Mouse (Mus musculus): Measurements from ENCODE around the gene Rap1b.
A peak's percentile ranks its signal among the peaks of the same experiment; 100 is the strongest.
"Not testable (repeated sequence)": the region's sequence is repeated elsewhere in the genome, so short reads cannot be mapped to it uniquely, and the experiment has no call there.

Gene Rap1b

GRCm38 (mm10) chr10:117845597-117846259, at the start of gene Rap1b:
Gene Rap1b, minus strand, starts transcription at chr10:117846035.
- DNase-seq (ENCODE audit: low read depth, low spot score): peak; percentile 85

DNA sequence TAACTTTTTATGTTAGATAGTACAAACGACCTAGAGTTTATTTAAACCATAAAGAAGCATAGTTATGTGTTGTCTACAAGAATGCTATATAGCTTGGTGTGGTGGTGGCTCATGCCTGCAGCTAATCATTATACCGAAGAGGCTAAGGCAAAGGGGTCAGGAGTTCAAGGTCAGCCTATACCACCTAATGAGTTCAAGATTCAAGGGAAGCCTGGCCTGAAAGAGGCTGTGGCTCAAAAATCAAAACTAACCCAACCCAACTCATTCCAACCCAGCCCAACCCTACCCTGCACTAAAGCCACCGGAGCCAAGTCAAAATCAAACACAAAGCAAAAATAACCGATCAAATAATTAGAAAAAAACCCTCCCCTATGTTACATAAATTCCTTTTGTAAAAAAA, 49.4 kb upstream of the Rap1b start:
- no peak for DNase-seq (ENCODE audit: low read depth, low spot score)

DNA sequence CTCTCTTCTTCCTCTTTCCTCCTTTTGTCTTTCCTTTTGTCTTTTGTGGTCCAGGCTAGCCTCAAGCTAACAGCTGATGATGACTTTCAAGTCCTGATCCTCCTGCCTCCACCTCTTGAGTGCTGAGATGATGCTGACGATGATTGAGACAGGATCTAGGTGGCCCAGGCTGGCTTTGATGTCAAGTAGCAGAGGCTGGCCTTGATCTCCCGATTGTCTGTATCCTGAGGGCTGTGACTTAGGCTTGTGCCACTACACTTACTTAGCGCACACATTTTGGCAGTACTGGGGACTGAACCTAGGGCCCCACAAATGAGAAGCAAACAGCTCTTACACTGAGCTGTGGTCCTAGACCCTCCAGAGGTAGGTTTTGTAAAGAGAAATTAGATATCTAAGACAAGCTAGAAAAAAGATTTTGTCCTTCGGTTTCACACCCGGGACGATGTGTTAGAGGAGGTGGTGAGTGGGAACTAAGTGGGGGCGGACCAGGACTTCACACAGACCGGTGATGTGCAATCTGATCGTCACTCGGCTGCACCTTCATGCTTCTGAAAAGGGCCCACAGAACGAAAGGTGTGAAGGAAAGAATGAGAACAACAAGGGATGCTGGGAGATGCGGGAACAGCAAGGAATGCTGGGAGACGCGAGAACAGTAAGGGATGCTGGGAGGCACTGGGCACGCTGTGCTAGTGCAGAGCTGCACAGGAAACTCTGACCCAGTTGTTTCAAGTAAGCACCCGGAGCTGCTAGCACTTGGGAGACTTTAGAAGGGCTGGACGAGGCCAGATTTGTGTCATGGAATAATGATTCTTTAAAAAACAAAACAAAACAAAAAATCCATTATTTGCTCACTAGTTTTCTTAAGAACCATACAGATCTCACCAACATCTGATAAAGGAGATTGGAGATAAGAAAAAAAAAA, 48.5 kb upstream of the Rap1b start:
- DNase-seq (ENCODE audit: low read depth, low spot score): no peak

GRCm38 (mm10) chr10:117893128-117893527, 47.3 kb upstream of the Rap1b start:
- not testable (repeated sequence) for DNase-seq (ENCODE audit: low read depth, low spot score)

DNA sequence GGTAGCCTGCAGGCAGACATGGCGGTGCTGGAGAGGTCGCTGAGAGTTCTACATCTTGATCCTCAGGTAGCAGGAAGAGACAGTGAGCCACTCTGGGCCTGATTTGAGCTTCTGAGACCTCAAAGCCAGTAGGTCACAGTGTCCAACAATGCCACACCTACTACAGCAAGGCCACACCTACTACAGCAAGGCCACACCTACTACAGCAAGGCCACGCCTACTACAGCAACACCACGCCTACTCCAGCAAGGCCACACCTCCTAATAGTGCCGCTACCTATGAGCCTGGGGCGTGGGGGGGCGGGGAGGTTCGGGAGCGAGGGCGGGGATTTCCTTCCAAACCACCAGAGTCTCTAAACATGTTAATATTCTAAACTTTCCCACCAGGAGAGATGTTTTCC, 45.5 kb upstream of the Rap1b start:
- no peak for DNase-seq (ENCODE audit: low read depth, low spot score)

- no peak for DNase-seq (ENCODE audit: low read depth, low spot score)
Observed at GRCm38 (mm10) chr10:117888822-117889221, 43.0 kb upstream of the Rap1b start.

GRCm38 (mm10) chr10:117885358-117885757, 39.5 kb upstream of the Rap1b start:
- DNase-seq (ENCODE audit: low read depth, low spot score): no peak

GRCm38 (mm10) chr10:117884760-117885159, 38.9 kb upstream of the Rap1b start:
- no peak for DNase-seq (ENCODE audit: low read depth, low spot score)

DNA sequence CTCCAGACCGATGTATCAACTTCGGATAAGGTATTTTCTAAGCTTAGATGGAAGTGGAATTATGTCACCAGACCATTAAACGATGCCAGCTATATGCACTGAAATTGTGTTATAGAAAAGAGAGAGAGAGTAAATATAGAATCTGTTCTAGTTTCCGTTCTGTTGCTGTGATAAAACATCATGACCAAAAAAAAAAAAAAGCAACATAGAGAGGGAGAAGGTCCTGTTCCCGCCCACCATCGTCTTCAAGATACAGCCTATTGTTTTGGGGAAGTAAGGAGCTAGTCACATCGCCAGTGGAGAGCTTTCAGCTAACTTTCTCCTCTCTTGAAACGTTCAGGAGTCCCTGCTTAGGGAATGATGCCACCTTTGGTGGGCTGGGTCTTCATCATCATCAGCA, 37.6 kb upstream of the Rap1b start:
- no peak for DNase-seq (ENCODE audit: low read depth, low spot score)

DNA sequence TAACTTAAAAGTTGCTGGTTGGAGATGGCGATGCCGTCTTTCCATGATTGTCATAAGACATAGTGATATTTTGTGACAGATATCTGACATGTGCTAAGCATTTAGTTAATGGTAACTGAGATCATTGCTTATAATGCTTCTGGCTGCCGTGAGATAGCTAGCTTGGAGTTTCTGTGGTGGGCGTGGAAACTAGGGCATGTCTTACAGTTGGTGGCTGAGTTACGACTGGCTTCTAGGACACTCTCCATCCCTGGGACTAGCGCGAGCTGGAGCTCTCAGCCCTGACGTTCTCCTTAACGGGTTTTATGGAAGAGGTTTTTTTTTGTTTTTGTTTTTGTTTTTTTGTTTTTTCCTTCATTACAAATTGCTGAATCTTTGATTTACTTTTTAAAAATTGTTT, 32.8 kb upstream of the Rap1b start:
- DNase-seq (ENCODE audit: low read depth, low spot score): no peak

DNA sequence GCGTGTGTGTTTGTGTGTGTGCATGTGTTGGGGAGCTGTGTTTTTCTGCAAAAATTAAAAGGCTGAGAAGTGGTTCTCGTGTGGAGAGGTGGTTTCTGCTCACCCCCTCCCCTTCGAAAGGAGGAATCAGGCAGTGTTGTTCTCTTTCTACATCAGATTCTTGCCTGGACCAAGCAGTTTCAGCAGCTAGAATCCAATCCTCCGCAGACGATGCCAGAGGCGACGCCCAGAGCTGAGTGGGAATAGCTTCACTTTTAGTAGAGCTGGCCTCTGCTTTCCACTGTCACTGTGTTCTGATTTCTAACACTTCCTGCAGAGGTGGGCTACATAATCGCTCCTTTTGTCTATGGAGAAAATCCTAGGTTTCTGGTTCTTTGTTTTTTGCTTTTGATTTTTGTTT, 31.0 kb upstream of the Rap1b start:
- DNase-seq (ENCODE audit: low read depth, low spot score): no peak

DNA sequence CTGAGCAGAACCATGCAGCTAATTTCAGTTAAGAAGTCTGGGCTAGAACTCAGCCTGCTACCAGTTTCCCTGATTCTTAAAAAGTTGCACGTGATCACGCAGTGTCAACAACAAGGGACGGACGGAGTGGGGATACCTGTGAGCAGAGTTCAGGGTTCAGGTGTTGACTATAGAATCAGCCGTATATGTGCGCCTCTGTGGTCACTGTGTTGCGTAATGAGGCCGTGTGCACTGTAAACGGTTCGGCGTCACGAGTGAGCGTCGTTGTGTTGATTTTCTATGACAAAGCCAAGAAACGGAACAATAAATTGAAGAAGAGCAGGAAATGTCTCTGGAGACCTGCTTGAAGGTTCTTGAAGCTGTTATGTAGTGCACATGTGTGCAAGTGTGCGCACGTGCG, 30.6 kb upstream of the Rap1b start:
- no peak for DNase-seq (ENCODE audit: low read depth, low spot score)

DNA sequence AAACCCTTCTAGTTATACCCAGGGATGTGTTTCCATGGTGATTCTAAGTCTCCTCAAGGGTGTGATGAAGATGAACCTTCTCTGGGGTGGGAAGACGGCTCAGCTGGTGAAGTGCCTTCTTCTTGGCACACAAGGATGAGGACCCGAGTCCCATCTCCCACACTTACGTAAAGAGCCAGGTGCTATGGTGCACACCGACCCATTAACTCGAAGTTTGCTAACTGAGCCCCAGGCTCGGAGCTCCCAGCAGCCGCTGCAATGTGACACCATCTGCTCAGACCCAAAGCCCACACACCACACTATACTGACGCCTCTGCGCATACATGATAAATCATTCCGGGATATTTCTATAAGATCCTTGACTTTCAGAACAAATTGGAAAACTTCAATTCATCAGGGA, 29.1 kb upstream of the Rap1b start:
- no peak for DNase-seq (ENCODE audit: low read depth, low spot score)

DNA sequence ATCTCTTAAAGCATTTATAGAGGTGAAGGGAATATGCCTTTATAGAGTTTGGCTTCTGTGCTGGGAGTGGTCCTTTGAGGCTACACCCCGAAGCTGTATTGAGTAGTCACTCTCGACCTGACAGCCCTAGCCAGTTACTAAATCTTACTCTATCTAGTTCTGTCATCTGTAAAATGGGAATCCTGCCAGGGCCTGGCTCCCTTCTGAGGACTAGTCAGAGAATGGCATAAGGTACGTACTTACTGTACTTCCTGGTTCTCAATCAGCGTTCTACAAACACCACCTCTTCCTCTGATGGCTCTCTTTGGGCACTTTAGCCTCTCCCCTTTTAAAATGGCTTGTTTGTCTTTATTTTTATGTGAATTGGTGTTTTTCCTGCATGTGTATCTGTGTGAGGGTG, 28.1 kb upstream of the Rap1b start:
- DNase-seq (ENCODE audit: low read depth, low spot score): no peak

GRCm38 (mm10) chr10:117872468-117872867, 26.6 kb upstream of the Rap1b start:
- DNase-seq (ENCODE audit: low read depth, low spot score): no peak

- no peak for DNase-seq (ENCODE audit: low read depth, low spot score)
Observed at GRCm38 (mm10) chr10:117867301-117867700, 21.5 kb upstream of the Rap1b start.

DNA sequence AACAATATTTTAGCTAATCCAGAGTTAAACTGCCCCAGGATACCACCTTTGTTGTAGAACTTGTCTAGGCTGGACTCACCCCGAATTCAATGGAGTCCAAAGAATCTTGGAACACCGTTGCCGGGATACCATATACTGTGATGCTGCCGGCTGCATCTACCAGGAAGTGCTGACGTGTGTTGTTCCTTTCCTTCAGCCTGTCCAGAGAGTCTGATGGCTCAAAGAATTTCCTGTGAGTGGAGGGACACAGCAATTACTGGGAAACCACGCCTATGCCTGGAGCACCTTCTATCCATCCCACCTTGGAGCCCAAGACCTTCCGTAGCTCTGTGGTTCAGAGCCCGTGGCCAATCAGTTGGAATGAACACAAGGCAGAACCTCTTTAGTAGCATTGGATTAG, 20.8 kb upstream of the Rap1b start:
- no peak for DNase-seq (ENCODE audit: low read depth, low spot score)

DNA sequence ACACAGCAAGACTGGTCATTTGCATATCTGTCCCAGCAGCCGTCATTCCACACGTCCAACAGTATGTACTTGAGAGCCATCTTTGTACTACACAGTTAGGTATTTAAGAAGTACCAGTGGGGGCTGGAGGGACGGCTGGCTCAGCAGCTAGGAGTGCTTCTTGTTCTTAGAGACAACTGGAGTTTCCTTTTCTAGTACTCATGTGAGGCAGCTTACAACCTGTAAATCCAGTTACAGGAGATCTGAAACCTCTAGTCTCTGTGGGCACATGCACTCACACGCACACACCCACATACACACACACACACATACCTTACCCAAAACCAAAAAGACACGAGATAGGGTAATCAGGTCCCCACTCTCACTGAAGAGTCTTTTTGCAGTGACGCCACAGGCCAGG, 18.9 kb upstream of the Rap1b start:
- no peak for DNase-seq (ENCODE audit: low read depth, low spot score)

GRCm38 (mm10) chr10:117864251-117864650, 18.4 kb upstream of the Rap1b start:
- DNase-seq (ENCODE audit: low read depth, low spot score): no peak

DNA sequence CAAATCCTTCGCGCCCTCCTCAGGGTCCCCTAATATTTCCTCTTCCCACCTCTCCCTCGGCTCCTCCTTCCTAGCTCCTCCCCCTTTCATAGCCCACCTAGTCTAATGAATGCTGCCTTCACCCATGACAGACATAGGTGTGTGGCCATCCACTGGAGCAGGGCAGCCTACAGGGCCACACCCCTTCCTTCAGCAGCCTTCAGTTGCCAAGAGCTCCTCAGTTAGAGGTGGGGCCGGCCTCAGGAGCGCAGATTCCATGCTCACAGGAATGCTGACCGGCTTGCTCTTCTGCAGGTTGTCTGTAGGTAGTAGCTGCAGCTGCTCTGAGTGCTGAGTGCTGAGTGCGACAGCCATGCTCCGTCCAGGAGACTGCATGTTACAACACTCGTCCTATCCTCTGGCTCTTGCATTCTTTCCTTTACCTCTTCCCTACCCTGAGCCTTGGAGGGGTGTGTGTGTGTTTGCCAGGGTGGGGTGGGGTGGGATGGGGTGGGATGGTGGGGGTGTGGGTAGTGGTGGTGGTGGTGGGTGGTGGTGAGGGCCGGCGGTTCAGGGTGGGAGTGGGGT, 16.3 kb upstream of the Rap1b start:
- DNase-seq (ENCODE audit: low read depth, low spot score): no peak

GRCm38 (mm10) chr10:117860958-117861357, 15.1 kb upstream of the Rap1b start:
- DNase-seq (ENCODE audit: low read depth, low spot score): no peak

DNA sequence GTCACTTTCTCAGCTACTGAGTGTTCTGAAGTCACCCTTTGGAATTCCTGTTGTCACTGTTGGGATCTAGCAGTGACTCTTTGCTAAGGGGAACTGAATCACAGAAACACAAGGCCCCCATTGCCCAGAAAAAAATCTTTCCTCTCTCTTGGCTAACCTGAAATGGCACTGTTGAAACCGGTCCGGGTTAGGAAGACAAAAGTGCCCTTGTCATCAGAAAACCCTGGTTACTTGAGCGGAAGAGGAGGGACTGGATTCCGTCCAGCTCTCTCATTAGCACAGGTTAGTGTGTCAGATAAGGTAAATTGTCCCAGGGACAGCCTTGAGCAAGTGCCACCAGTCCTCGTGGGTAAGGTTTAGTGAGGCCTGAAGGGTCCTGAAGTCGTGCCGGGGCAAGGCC, 14.5 kb upstream of the Rap1b start:
- DNase-seq (ENCODE audit: low read depth, low spot score): no peak

- DNase-seq (ENCODE audit: low read depth, low spot score): no peak
Observed at GRCm38 (mm10) chr10:117859800-117860199, 14.0 kb upstream of the Rap1b start.

Measured in retina, adult 2 months (tissue).